Mouse (Mus musculus): ENCODE results near the gene Gm5617.
"Not testable (repeated sequence)": the region's sequence is repeated elsewhere in the genome, so short reads cannot be mapped to it uniquely, and the experiment has no call there.

The Gm5617 gene

DNA sequence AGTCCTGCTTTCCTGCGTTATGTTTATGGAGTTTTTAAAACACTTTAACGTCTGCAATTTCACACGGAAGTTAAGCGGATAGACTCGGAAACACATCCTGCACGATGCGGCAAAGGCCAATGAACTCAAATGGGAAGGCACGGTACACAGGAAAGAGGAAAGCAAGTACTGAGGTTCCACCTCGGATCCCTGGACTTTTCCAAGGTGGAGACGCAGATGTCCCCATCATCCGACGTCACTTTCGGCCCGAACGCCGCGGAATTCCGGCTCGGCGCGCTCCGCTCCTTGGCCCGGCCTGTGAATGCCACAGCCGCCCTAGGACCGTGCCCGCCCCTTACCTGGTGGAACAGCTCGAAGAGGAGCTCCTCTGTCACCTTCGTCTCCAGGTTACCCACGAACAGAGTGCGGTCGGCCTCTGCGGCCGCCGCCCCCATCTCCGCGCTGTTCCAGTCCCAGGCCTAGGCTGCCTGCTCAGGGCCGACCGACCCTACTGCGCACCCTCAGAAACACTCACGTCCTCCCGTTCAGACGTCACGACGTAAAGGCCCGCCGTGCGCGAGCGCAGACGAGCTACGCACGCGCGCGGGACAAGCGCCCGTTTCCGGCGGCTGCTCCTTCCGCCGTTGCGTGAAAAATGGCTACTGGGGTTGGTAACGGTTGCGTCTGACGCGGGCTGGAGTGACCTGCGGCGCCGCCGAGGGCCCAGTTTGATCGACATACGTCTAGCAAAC, at the start of gene Gm5617, which contains the start of gene Rbm7:
TSS of gene Gm5617 (plus strand) at position 626 of the 731 bp plus-strand sequence.
TSS of gene Rbm7 (minus strand) at position 483 of the 731 bp plus-strand sequence.
- DNase-seq: peak; percentile 94 to 96

DNA sequence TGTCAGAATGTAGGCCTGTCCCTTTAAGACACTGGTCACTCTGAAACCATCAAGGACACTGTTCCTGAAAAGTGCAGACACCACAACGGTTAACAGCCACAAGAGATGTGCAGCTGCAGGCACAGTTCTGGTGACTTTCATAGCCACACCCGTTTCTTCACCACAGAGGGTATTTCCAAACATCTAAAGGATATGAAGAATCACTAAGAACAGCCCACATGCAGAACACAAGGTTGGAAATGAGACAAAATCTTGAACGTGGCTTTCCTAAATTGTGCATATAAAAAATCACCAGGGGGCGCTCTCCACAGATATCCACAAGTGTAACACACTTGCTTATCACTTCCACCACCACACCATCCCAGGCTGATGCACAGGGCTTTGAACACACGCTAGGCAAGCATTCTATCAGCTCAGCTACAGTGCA, 47.4 kb upstream of the Gm5617 start:
- DNase-seq: no peak

DNA sequence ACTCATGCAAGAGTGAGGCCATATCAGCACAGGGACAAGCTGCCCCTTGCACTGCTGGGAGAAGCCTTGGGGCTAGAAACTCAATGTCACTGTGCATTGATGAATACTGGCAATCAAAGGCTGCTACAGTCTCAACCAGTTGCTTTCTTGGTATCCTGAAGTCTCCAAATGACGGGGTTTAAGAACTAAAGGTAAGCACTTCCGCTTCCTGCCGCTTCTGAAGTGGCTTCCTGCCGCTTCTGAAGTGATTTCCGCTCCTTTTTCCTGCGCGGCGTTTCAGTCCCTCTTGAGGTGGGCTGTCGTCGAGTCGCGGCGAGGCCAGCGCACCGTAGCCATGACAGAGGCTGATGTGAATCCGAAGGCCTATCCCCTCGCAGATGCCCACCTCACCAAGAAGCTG, 45.2 kb upstream of the Gm5617 start:
- DNase-seq: no peak

DNA sequence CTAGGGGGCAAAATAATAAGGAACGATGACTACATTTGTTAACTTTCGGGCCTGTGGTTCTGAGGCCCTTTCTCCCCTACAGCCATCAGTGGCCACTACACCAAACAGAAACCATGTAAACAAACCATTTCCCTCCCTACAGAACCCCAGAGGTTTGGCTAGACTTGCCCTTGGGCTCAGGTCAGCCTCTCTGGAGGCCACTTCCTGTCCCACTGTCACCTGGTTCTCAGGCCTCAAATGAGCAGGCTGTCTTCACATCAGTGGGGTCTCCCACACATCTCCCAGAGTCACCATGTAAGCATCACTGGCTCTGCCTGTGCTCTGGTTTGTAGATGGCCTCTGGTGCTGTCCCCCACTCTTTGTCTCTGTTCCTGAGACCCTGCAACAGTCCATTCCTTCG, 39.3 kb upstream of the Gm5617 start:
- DNase-seq: no peak

DNA sequence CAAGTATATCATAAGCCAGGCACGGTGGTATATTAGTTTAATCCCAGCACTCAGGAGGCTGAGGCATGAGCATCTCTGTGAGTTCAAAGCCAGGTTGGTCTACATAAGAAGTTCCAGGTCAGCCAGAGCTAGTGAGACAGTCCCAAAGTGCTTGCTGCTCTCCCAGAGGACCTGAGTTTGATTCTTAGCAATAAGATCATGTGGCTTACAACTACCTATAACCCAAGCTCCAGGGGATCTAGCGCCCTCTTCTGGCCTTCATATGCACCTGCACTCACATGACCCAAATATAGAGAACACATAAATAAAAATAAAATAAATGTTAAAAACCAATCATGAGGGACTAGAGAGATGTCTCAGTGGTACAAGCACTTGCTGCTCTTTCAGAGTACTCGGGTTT, 36.4 kb upstream of the Gm5617 start:
- no peak for DNase-seq

DNA sequence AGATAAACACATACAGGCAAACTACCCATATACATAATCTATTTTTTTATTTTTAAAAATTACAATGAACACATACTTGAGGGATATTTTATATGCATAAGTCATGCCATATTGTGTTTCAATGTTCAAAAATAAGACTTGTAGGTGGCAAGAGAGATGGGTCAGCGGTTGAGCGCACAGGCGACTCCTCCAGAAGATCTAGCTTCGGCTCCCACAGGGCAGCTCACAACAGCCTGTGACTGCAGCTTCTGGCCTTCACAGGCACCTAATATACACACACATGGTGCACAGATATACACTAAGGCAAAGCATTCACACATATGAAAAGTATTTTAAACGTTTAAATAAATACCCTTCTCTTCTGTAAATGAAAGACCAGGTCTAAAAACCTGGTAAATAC, 35.9 kb upstream of the Gm5617 start:
- DNase-seq: no peak

DNA sequence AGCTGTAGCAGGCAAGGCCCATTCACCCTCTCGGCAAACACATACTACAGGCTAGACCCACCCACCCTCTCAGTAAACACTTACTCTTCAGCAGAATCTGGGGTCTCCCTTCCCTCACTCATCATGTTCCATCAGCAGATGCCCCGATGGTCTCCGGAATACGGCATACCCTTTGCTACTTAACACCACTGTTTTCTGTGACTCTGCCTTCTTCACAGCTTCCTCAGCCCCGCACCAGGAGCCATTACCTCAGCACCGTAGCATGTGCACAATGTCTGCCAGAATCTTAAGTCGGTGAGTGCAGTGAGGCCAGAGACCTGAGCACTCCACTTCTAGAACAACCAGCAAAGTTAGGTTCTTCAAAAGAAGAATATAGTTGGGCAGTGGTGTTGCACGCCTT, 34.5 kb upstream of the Gm5617 start:
- DNase-seq: no peak

DNA sequence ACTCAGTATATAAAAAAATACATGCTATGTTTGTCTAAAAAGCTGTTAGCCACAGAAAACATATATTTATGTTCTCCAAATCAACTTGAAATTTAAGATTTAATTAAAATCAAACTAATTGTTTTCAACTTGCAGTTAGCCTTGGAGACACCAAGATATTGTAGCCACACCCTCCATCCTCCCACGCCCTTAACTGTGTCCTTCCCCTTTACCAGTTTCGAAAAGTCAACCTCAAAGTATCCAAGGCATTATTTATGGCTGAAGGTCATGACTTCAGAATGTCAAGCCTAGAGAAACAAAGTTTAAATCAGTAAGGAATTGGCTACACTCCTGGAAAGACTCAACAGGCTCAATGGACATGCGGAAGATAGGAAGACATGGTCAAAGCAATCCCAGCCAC, 33.7 kb upstream of the Gm5617 start:
- no peak for DNase-seq

DNA sequence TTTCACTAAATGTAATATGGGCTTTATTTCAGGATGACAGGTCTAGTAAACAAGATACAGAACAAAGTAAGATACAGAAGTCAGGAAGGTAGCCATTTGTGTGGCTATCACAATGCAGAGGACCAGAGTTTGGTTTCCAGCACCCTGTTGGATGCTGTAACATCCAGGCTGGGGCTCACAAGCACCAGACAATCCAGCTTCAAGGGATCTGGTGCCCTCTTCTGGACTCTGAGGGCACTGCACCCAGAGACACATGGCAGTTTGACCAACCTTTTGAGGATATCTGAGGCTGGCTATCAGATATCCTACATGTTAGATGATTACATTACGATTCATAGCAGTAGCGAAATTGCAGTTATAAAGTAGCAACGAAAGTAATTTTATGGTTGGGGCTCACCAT, 29.6 kb upstream of the Gm5617 start:
- DNase-seq: no peak

DNA sequence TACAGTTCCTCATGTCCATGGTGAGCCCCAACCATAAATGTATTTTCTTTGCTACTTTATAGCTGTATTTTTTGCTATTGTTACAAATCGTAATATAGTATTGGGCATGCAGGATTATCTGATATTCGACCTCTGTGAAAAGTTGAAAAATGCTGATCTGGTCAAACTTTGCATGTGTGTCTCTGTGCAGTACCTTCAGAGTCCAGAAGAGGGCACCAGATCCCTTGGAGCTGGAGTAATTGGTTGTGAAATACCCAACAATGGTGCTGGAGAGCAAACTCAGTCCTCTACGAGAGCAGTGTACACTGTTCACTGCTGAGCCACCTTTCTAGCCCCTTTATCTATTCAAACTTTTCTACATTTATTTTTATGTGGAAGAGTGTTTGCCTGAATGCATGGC, 28.4 kb upstream of the Gm5617 start:
- DNase-seq: peak; percentile 56 to 64

DNA sequence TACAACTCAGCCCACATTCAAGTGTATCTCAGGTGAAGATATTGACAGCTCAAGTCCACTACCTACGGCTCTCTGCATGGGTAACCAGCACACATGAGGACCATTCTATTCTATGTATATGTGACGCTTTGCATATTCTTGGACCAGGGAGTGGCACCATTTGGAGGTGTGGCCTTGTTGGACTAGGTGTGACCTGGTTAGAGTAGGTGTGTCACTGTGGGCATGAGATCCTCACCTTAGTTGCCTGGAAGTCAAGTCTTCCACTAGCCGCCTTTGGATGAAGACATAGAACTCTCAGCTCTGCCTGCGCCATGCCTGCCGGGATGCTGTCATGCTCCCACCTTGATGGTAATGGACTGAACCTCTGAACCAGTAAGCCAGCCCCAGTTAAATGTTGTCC, 27.8 kb upstream of the Gm5617 start:
- not testable (repeated sequence) for DNase-seq

DNA sequence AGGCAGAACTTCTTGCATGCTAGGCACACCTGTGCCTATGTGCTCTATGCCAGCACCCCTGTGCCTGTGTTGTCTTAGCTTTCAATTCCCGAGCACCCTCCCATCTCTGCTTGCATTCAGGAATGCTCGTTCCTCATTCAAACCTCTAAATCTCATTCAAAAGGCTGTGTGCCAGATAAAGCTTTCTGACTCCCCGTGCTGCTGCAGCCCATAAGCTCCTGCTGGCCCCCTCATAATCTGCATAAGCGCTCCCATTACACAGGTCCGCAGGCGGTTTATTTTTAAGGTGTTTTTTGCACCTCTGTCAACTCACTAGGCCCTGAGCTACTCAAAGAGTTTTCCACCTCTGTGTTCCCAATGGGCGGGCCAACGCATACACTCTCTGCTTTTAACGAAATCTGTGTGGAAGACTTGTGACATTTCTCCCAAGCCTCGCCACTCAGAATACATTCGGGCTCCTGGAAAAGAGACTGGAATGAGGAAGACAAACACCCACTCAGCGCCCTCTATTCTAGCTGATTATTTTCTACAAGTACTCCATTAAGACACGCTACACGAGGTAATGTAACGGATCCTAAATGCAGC, 22.7 kb upstream of the Gm5617 start:
- DNase-seq: no peak

DNA sequence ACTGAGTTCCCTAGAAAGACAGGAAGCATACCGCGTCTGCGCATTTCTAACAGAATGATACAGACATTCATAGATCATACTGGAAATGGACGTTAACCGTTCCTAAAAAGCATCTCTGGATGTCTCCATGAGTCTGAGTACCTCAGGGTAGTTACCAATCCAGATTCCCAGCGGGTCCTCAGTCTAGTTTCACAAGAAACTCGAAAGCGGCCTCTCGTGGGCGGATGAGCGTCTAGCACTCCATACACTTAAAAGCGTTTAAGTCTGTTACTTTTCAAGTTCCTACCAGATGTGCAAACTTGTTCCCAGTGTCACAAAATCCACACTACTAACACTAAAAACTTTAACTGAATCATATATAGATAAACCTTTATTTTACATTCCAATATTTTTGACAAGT, 22.1 kb upstream of the Gm5617 start:
- no peak for DNase-seq

DNA sequence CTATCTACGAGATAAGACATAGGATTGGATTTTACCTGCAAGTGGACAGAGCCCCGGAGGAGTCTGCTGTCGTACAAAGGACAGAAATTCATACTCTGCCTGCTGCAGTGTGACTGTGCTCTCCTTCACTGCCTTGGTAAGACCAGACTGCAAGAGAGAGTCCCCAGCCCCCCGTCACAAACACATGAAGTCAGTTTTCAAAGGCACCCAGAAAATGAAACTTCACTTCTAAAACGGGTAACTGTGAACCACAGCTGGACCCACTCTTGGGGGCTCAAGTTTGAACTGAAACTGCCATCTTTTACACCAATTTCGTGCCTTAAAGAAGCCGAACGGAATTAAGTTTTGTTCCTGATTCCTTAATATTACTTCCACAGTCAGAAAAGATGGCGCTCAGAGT, 20.9 kb upstream of the Gm5617 start:
- DNase-seq: no peak

DNA sequence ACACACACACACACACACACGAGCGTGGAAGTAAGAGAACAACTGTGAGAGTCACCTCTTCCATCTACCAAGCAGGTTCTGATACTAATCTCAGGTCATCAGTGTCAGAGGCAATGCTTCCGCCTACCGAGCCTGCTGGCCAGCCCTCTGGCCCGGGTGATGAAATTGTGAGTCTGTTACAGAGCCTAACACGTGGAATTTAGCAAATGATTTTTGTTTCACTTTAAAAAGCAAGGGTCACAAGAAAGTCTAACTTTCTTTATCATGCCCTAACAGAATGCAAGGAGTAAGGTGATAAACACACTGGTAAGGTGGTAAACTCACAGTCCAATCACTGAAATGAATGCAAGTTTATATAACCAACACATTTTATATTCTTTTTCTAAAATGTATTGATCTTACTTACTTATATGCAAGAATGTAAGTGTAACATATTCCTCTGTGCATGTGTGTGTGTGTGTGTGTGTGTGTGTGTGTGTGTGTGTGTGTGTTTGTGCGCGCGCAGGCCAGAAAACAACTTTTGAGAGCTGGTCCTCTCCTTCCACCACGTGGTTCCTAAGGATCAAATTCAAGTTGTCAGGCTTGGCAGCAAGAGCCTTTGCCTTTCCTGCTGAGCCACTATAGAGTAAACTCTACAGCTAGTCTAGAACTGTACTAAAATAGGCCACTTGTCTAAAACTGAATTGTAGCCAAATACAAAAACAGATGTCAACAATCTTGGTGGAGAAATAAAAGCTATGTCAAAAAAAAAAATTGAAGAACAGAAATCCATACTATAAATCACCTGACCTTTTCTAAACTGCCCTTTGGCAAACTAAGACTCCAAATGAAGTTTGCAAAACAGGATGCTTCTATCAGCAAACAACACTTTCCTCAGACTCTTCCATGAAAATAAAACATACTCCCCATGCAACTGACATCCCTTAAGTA, 18.7 kb upstream of the Gm5617 start:
- DNase-seq: no peak

DNA sequence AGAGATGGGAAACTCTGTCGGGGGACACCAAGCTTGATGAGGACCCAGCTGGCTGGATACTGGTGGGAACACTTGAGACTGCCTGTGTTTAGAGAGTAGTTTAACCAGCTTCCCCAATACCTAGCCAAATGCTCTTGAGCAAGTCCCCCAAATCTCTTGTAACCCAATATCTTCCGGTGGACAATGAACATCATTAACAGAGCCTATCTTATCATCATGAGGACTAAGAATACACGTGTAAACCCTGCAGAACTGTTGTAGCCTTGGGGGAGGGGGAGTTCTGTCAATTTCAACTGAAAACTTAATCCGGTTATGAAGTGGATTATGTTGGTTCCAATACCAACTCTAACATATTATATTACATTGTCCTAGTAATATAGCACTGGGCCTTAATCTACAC, 16.4 kb upstream of the Gm5617 start:
- no peak for DNase-seq

DNA sequence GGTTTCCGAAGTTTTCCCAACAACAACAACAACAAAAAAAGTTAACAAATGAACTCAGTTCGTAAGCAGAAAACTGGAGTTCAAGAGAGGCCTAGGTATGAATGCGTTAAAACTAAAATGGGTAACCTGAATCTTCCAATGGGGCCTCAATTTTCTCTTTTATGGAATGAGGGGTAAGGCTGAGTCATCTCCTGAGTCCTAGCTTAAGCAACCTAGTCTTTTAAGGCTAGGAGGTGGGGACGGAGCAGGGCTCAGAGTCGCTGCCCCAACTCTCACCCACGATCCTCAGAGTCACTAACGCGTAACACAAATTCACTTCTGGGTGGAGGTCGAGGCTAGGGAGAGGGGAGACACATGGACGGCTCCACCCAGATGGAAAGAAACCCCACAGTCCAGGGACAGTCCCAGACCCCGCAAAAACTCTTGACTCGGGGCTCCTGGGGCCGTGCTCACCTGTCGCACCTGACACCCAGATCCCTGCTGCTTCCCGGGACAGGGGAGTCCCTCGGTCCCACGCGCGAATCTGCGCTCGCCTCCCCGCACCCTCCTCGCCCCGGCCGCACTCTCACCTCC, 15.3 kb upstream of the Gm5617 start:
- DNase-seq: peak in 1 of 2 experiments; percentile 8

DNA sequence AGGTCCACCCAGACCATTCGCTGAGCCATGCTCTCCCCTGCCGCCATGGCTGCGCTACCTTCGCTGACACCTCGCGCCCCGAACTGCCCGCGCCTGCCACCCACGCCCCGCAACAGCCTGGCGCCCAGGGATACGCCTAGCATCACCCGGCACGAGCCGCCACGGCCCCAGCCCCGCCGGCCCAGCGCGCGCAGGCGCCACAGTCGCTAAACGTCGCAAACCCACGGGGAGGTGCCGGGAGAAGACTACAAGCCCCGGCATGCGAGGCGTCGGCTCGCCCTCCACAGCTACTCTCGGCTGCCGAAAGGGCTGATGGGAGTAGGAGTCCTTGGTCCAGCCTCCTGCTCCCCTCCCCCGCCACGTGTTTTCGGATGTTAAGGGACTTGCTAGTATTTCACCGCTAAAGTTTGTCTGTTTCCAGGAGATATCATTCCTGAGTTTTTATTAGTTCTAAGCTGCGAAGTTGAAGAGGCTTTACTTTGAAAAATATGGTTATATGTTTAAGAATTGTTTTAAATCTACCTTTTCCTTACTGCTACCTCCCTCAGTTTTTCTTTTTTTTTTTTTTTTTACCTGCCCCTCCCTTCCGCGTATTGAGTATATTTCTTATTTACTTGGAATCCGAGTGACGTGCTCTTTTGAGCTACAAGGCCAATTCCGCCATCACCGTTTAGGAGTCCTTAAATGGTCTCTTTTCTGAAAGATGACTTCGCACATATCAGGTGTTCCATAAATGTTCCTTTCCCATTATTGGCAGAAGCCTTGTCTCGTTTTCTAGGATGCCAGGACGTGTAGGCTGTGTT, 14.6 kb upstream of the Gm5617 start, which contains the start of gene Rexo2:
TSS of gene Rexo2 (minus strand) at position 213 of the 803 bp plus-strand sequence.
- peak; percentile 93 to 94 for DNase-seq

DNA sequence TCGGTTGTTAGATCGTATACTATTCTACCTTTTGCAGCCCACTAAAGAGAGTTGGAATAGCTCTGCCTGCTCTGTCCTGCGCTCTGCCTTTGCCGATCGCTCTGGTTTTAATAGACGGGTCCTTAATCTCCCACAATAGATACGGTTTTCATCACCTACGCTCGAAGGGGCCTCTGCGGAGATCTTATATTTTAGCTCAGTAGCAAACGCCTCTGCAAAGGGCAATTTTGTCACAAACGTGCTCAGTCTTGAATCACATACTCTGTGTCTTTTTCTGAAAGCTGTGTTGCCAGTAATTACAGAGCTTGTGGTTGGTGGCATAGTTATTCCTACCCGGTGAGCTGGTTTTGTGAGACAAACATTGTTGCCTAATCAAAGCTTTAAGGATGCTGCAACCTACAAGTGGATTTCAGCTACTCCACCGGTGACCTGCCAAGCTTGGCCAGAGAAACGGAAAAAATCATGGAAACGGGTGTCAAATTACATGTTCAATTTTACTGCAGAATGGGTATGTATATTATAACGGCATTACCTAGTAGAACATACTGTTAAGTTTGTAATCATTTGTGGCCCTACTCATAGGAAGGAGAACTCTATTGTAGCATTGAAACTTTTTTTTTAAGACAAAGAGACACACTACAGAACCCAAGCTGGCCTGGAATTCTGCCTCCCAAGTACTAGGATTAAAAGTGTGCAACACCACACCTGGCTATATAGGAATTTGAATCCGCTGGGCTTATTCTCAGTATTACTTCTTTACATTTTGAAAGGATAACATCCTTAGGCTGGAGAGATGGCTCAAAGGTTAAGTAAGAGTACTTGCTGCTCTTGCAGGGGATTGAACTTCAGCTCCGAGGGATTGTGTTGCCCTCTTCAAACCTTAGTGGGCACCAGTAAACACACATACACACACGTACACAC, 13.8 kb upstream of the Gm5617 start:
- no peak for DNase-seq

DNA sequence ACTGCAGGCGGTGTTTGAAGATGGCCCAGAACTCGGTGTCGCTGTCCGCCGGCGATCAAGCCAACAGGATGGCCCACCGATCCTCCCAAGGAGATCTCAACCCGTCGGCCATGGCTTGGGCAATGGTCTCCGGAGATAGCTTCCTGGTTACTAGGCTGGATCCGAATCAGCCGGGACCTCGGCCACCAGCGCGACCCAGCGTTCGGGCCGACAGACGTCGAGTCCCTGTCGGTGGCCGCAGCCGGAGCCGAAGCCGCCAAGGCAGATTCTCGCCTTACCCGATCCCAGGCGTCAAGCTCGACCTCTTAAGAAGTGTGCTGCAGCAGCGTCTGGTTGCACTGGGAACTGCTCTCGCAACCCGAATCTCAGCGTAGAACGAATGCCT, 298 bp downstream of the Gm5617 start:
- no peak for DNase-seq

DNA sequence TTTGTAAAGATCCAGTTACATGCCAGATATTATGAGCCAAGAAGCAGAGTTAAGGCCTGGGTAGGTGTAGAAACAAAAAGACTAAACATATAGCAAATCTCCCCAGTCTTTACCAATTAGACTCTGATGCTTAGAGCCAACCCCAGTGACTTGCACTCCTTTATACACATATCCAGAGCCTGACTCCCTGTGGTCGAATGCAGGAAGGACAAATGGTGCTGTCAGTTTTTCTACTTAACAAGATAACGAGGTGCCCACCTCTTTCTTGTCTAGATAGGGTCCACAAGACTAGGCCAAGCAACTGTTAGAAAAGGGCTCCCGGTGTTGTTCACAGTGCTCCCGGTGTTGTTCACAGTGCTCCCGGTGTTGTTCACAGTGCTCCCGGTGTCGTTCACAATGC, 6.0 kb downstream of the Gm5617 start:
- DNase-seq: no peak

All from cerebellum, postnatal 36 days (tissue).